Mouse (Mus musculus) testis, adult 2 months (tissue): ENCODE measurements around the gene Adgrg3.

ENCODE experiments used
- CTCF ChIP-seq: fragments of 200-500 bp; IDR thresholded peaks from 2 replicates; pipeline ENCODE4 v1.5.1; 2012; ENCODE audit warnings: low read depth, mild to moderate bottlenecking, inconsistent platforms, low read length, moderate library complexity; ENCODE audit not compliant: control insufficient read depth, insufficient read depth, insufficient replicate concordance
- POLR2A ChIP-seq: fragments of 200-500 bp; IDR thresholded peaks from 2 replicates; pipeline ENCODE4 v1.6.1; 2012; ENCODE audit warnings: low read depth, mild to moderate bottlenecking, inconsistent platforms, low read length, moderate library complexity; ENCODE audit not compliant: control insufficient read depth

- TF ChIP-seq CTCF: no peak
- TF ChIP-seq POLR2A: no peak
Measured at GRCm38 (mm10) chr8:94994510-94994909, 23.0 kb upstream of the Adgrg3 start.
